Mouse (Mus musculus): ENCODE measurements around the gene Tctex1d2. TPM values are rescaled to one million over a fixed set of nuclear protein-coding genes. Genes with fewer than 3 reads are reported as not detected.
A peak's percentile ranks its signal among the peaks of the same experiment; 100 is the strongest.

Gene Tctex1d2
- total RNA-seq (2021): 1 to 10 TPM; 5.3 TPM
- long read RNA-seq, experiment 1, transcript Tctex1d2-201 (5 exons, 838 nt): major isoform, 5 of 7 reads
- long read RNA-seq, experiment 1, partial matches to known transcripts: 1 of 7 reads
- long read RNA-seq, experiment 1, other reads (novel, unspliced or antisense): 1 of 7 reads
- long read RNA-seq, experiment 2, transcript Tctex1d2-201 (5 exons, 838 nt): major isoform, 6 of 7 reads
- long read RNA-seq, experiment 2, partial matches to known transcripts: 1 of 7 reads
- long read RNA-seq, experiment 2, other reads (novel, unspliced or antisense): 0 of 7 reads

DNA sequence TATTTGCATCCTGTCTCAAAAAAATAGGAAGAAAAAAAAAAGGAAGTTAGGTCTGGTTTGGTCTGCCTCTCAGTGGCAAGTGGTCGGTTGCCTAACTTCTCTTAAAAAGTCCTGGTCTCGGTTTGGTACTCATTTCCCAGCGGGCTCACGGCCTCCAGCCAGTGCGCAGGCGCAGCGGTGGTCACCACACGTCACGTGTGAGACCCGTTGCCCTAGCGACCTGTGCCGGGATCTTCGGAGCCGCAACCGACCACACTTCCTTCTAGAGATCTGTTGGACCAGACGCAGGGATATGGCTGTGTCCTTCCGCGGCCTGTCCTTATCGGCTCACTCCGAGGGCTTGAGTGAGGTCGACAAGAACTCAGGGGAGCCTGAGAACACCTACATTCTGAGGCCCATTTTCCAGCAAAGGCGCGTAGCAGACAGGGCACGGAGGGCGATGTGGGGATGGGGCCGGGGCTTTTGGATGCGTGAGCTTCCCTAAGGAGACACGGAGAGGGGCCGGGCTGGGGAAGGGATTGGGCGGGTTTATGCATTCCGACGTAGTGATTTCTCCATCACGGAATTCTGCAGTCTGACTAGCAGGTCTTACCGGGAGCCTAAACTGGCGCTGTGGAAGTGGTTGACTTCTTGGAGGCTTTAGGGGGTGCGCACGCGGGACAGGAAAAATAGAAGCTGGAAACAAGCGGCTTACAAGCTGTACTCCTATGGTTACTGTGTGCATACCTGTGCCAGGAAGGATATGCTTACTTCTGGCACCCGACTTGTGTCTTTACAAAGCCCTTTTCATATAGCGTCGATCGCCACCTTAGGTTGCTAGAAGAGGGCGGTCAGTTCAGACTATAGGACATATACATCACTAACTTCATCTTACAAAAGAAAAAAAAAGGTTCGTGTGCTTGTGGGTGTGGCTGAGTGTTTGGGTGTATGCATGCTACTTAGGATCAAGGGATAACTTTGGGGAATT is at the start of gene Tctex1d2:
Tctex1d2 (plus strand) TSS at position 186 of the 967 bp plus-strand sequence.
- peak within 1 kb of the TSS; percentile 80 for H3K4me3 ChIP-seq
- peak; percentile 97 for DNase-seq
- TF ChIP-seq CTCF (IDR thresholded peaks at IDR 0.05): no peak
- peak within 1 kb of the TSS; percentile 88 for H3K27ac ChIP-seq
- intact Hi-C loops (cut with DNase I): no loop called here

- TF ChIP-seq CTCF (IDR thresholded peaks at IDR 0.05): peak; percentile 67
- H3K4me3 ChIP-seq: no peak overlapping the region
- intact Hi-C loops (cut with DNase I): no loop called here
- peak; percentile 58 for DNase-seq
- H3K27ac ChIP-seq: no peak overlapping the region
These were observed 48.2 kb upstream of the Tctex1d2 start for GRCm38 (mm10) chr16:32371351-32371750.

- intact Hi-C loops (cut with DNase I): no loop called here
- DNase-seq: no peak
- no peak for TF ChIP-seq CTCF (IDR thresholded peaks at IDR 0.05)
These were observed 39.9 kb upstream of the Tctex1d2 start for GRCm38 (mm10) chr16:32379575-32379974.

GRCm38 (mm10) chr16:32382901-32383300 is 36.6 kb upstream of the Tctex1d2 start:
- no peak overlapping the region for H3K4me3 ChIP-seq
- TF ChIP-seq CTCF (IDR thresholded peaks at IDR 0.05): no peak
- peak; percentile 51 for DNase-seq
- intact Hi-C loops (cut with DNase I): loop anchor here (5.0 kb wide), 1 partner anchor 44 kb away; no protein-coding TSS in a partner anchor
- H3K27ac ChIP-seq: peak overlapping the region; percentile 58

More at GRCm38 (mm10) chr16:32379575-32379974, 39.9 kb upstream of the Tctex1d2 start:
- no peak overlapping the region for H3K27ac ChIP-seq
- H3K4me3 ChIP-seq: no peak overlapping the region

DNA sequence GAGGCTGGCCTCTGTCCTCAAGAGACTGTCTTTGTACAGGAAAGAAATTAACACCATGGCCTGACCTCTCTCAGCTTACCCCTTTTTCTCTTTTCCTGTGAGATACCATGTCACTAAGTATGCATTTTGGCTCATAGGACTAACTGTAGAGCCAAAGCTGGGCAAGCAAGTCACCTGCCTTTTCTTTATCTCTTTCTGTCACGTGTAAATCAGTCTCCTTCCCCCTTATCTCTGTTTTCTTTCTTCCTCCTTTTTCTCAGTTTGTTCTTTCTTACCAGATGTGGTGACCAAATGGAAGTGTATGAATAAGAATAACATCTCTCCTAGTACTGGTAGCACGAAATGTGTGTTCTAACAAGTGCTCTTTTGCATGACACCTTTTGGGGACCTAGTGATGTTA is 34.6 kb upstream of the Tctex1d2 start:
- no peak for DNase-seq
- intact Hi-C loops (cut with DNase I): loop anchor here (5.0 kb wide), 1 partner anchor 42 kb away; no protein-coding TSS in a partner anchor

GRCm38 (mm10) chr16:32386826-32387225 is 32.7 kb upstream of the Tctex1d2 start:
- DNase-seq: no peak
- TF ChIP-seq CTCF (IDR thresholded peaks at IDR 0.05): no peak
- no peak overlapping the region for H3K27ac ChIP-seq
- no peak overlapping the region for H3K4me3 ChIP-seq
- intact Hi-C loops (cut with DNase I): no loop called here

More for the DNA sequence above, 34.6 kb upstream of the Tctex1d2 start:
- H3K4me3 ChIP-seq: no peak overlapping the region
- no peak overlapping the region for H3K27ac ChIP-seq
- no peak for TF ChIP-seq CTCF (IDR thresholded peaks at IDR 0.05)

DNA sequence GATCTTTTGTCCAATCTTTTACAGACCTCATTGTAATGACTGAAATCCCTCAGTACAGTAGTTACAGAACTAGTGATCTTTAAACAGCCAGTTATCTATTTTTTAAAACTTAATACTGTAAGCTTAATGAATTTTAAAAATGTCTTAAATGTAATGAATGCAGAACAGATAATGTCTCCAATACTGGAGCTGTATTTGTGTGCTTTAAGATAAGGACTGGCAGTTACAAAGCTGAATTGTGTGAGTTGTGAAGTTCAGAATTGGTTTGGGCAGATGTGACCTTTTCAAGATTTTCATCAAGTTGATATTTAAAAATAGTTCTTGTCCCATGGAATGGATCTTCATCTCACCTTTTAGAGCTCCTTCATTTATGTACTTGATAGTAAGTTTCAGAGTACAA is 30.5 kb upstream of the Tctex1d2 start:
- DNase-seq: no peak
- intact Hi-C loops (cut with DNase I): no loop called here

GRCm38 (mm10) chr16:32389841-32390240 is 29.7 kb upstream of the Tctex1d2 start:
- no peak for TF ChIP-seq CTCF (IDR thresholded peaks at IDR 0.05)
- intact Hi-C loops (cut with DNase I): no loop called here
- Histone ChIP-seq H3K27ac (no peak overlapping the region), H3K4me3 (no peak overlapping the region)
- DNase-seq: no peak

More for the DNA sequence above, 30.5 kb upstream of the Tctex1d2 start:
- H3K4me3 ChIP-seq: no peak overlapping the region
- H3K27ac ChIP-seq: no peak overlapping the region
- TF ChIP-seq CTCF (IDR thresholded peaks at IDR 0.05): no peak

DNA sequence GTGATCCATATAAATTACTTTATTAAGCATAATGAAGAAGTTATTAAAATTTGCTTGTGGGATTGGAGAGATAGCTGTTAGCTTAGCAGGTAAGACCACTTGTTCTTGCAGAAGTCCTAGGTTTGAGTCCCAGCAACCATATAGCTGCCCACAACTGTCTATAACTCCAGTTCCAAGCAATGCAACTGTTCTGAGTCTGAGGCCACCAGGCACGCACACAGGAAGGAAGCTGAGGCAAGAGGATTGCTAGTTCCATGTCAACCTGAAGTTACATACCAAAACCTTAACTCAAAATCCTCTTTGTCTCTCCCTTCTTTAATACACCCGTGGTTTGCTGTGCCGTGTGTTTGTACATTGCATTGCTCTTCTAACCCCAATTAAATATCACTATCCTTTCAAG is 28.6 kb upstream of the Tctex1d2 start:
- TF ChIP-seq CTCF (IDR thresholded peaks at IDR 0.05): no peak
- Histone ChIP-seq H3K4me3 (no peak overlapping the region), H3K27ac (no peak overlapping the region)
- intact Hi-C loops (cut with DNase I): no loop called here
- no peak for DNase-seq

GRCm38 (mm10) chr16:32395679-32396540 is 23.6 kb upstream of the Tctex1d2 start:
- DNase-seq: no peak
- H3K27ac ChIP-seq: peak overlapping the region; percentile 48
- intact Hi-C loops (cut with DNase I): no loop called here
- no peak for TF ChIP-seq CTCF (IDR thresholded peaks at IDR 0.05)
- no peak overlapping the region for H3K4me3 ChIP-seq

DNA sequence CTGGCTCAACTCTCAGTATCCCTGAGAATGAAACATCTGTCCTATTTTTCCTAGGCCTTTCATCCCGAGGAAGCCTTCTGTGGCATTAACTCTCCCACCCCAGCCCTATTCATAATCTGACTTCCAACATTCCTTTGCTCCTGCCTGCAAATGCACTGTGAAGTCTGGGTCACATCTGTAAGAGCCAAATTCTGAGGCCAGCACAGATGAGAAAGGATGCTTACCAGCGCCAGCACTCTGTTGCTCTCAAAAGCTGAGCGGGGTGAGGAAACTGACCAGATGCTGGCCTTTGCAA is 23.0 kb upstream of the Tctex1d2 start:
- intact Hi-C loops (cut with DNase I): no loop called here
- no peak for DNase-seq
- H3K4me3 ChIP-seq: no peak overlapping the region
- peak overlapping the region; percentile 48 for H3K27ac ChIP-seq
- TF ChIP-seq CTCF (IDR thresholded peaks at IDR 0.05): no peak

- no peak overlapping the region for H3K27ac ChIP-seq
- no peak overlapping the region for H3K4me3 ChIP-seq
- intact Hi-C loops (cut with DNase I): no loop called here
- no peak for DNase-seq
- no peak for TF ChIP-seq CTCF (IDR thresholded peaks at IDR 0.05)
These were observed 21.3 kb upstream of the Tctex1d2 start for GRCm38 (mm10) chr16:32398206-32398605.
